Mouse (Mus musculus) E14TG2a.4 (cell line): ENCODE measurements around the gene Ncbp3.
A peak's percentile ranks its signal among the peaks of the same experiment; 100 is the strongest.

Source experiments
- H3K27me3 ChIP-seq: 2 replicates; pipeline ENCODE4 v1.6.1; 2014; ENCODE audit warnings: low read length, control low read depth; ENCODE audit not compliant: insufficient read depth
- H3K36me3 ChIP-seq: 2 replicates; pipeline ENCODE4 v1.6.1; 2014; ENCODE audit warnings: low read length, control low read depth; ENCODE audit not compliant: insufficient read depth
- H3K4me1 ChIP-seq: replicated peaks from 2 replicates; pipeline ENCODE4 v1.6.1; 2014; ENCODE audit warnings: low read depth, low read length, control low read depth
- H3K4me3 ChIP-seq: replicated peaks from 2 replicates; pipeline ENCODE4 v1.5.1; 2014; ENCODE audit warnings: mild to moderate bottlenecking, low read length
- H3K9me3 ChIP-seq: 2 replicates; pipeline ENCODE4 v1.6.1; 2014; ENCODE audit warnings: low read length, control low read depth
- CTCF ChIP-seq: conservative IDR thresholded peaks from 2 replicates; pipeline ENCODE4 v1.5.1; 2014; ENCODE audit warnings: low read length
- NANOG ChIP-seq: IDR thresholded peaks from 2 replicates; pipeline ENCODE4 v1.6.1; 2014; ENCODE audit warnings: borderline replicate concordance, low read length, mixed read lengths
- POU5F1 ChIP-seq: IDR thresholded peaks from 2 replicates; pipeline ENCODE4 v1.6.1; 2014; ENCODE audit warnings: low read length, borderline replicate concordance

Gene Ncbp3

DNA sequence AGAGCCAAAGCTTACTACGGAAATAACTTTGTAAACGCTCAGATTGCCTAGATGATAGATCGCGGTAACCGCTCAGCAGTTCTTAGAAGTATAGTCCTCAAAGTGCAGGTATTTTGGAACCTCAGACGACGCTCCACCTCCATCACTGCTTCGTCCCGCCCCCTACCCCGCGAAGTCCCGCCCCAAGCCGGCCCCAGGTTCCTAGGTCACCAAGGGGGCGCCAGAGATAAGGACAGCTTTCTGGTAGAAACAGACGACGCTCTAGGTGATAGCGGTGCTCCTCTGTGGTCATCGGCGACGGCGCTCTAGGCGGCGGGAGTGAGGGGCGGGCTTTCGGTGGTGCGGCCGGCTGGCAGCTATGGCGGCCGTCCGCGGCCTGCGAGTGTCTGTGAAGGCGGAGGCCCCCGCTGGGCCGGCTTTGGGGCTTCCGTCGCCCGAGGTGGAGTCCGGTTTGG, at the start of gene Ncbp3:
Gene Ncbp3 (plus strand): TSS at position 242 of the 455 bp plus-strand sequence.
- Histone ChIP-seq H3K4me3 (peak within 1 kb of the TSS; percentile 97), H3K36me3 (peaks cover 28% of the 10 kb centered on the region), H3K4me1 (peaks cover 45% of the 10 kb centered on the region), H3K27me3 (no peaks in the 10 kb centered on the region), H3K9me3 (no peaks in the 10 kb centered on the region)
- TF ChIP-seq NANOG (no peak), CTCF (0 out of 2 replicates have a peak, but pooled peaks have one; percentile 11)

DNA sequence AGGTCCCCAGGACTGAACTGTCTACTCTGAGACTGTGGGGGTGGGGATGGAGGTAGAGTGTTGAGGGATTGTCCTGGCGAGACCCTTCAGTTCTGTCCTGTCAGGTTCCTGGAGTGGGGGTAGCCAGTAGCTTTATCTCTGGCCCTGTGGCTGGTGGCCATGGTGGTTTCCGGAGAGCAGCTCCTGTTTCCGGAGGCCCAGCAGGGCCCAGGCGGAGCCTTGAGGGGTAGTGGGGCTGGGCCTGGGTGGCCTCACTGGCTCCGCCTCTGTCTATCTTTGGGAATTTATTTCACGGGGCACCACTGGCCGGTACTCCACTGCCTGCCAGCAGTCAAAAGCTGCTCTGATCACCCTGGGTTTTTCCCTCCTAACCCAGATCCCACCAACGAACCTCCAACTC, 48.8 kb upstream of the Ncbp3 start, which contains the start of gene P2rx1:
Gene P2rx1 (plus strand): TSS at position 333 of the 400 bp plus-strand sequence.
- Histone ChIP-seq H3K4me3 (peak within 1 kb of the TSS; percentile 57), H3K27me3 (peaks cover 7% of the 10 kb centered on the region; the same call in 1 of the 2 replicates), H3K9me3 (no peaks in the 10 kb centered on the region), H3K4me1 (peaks cover 28% of the 10 kb centered on the region), H3K36me3 (no peaks in the 10 kb centered on the region)
- TF ChIP-seq POU5F1, result no peak
- TF ChIP-seq NANOG, result no peak
- TF ChIP-seq CTCF, result no peak

DNA sequence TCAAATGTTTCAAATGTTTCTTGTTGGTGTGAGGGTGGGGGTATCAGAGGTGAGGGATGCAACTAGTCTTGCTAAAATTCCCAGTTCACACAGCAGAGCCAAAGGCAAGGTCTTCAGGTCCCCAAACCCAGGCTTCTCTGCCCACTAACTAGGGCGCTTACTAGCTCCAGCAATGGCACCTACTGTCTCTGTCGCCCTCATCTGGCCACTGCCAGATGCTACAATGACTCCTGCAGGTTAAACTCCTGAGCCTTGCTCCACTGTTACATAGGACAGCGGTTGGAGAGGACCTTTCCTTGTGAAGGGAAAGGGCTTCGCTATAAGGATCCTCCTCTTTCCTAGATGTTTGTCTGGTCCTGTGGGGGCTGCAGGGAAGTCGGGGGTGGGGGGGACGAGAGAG, 46.6 kb upstream of the Ncbp3 start:
- Histone ChIP-seq H3K9me3 (no peaks in the 10 kb centered on the region), H3K4me3 (no peak overlapping the region), H3K36me3 (no peaks in the 10 kb centered on the region), H3K4me1 (peaks cover 28% of the 10 kb centered on the region), H3K27me3 (0 out of 2 replicates have a peak, but pooled peaks cover 4% of the 10 kb centered on the region)
- no peak for TF ChIP-seq POU5F1
- peak; percentile 69 for TF ChIP-seq CTCF
- TF ChIP-seq NANOG, result no peak

DNA sequence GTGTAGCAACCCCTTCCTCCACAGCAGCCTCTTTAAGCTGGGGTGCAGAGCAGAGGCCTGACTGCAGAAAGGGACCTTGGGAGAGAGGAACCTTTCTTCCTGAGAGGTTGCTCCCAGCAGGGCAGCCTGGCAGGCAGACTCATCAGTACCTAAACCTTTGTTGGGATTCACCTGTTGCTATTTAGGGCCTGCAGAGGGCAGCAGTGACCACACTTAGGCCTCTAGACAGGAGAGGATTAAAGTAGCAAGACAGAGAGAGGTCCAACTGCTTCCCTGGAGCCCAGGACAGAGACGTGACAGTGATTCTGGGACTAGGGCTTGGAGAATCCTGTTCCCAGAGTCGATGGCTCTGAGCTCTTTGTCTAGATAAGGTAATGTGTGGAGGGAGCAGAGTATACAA, 41.2 kb upstream of the Ncbp3 start:
- no peak overlapping the region for H3K4me3 ChIP-seq
- peaks cover 4% of the 10 kb centered on the region; the same call in 1 of the 2 replicates for H3K4me1 ChIP-seq
- peaks cover 22% of the 10 kb centered on the region; the same call in 1 of the 2 replicates for H3K27me3 ChIP-seq
- H3K36me3 ChIP-seq, result no peaks in the 10 kb centered on the region
- H3K9me3 ChIP-seq, result no peaks in the 10 kb centered on the region
- TF ChIP-seq POU5F1, result no peak
- TF ChIP-seq CTCF, result peak; percentile 59
- no peak for TF ChIP-seq NANOG

DNA sequence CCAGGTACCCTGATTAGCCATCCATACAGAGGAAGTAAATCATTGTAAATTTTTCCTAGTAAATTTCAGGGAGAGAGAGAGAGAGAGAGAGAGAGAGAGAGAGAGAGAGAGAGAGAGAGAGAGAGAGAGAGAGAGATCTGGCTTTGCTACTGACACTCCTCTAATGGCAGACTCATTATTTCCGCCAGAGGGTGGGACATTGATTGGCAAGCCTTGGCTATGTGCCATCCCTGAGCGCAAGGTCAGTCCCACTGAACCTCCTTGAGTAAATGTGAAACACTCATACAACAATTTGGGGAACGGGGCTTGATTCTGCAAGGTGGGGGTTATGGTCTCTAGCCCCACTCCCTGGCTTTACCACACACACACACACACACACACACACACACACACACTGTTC, 40.5 kb upstream of the Ncbp3 start:
- Histone ChIP-seq H3K36me3 (no peaks in the 10 kb centered on the region), H3K27me3 (peaks cover 19% of the 10 kb centered on the region; the same call in 1 of the 2 replicates), H3K4me3 (no peak overlapping the region), H3K9me3 (no peaks in the 10 kb centered on the region), H3K4me1 (peaks cover 4% of the 10 kb centered on the region; the same call in 1 of the 2 replicates)
- TF ChIP-seq CTCF, result no peak
- TF ChIP-seq NANOG, result no peak
- TF ChIP-seq POU5F1, result no peak

DNA sequence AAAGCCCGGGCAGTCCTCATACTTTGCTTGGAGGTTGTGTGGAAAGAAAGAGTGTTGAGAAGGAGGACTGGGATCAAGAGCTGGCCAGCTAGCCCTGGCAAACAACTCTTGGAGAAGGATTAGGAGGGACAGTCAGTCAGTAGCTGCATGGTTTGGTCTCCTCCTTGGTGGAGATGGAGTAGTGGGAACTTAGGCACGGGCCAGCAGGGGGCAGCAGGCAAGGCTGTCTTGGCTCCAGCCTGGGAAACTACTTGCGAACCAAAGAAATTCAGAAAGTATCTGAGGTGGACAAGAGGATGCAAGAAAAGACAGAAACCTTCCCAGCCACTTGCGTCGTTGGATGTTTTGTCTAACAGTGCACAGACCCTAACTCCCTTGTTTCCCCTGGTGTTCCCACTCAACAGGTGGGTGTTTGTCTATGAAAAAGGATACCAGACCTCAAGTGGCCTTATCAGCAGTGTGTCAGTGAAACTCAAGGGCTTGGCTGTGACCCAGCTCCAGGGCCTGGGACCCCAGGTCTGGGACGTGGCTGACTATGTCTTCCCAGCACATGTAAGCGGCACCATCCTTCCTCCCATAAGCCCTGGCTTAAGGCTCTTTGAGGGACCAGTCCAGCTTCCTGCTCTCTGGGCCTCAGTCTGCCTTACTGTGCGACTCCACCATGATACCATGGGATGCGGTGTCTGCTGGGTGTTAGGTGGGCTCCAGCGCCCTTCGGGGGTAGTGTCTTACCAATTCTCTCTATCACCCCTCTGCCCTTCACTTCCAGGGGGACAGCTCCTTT, 39.7 kb upstream of the Ncbp3 start:
- Histone ChIP-seq H3K27me3 (peaks cover 19% of the 10 kb centered on the region; the same call in 1 of the 2 replicates), H3K9me3 (no peaks in the 10 kb centered on the region), H3K36me3 (no peaks in the 10 kb centered on the region), H3K4me3 (no peak overlapping the region), H3K4me1 (peaks cover 4% of the 10 kb centered on the region; the same call in 1 of the 2 replicates)
- TF ChIP-seq POU5F1, result no peak
- TF ChIP-seq CTCF, result peak; percentile 51

DNA sequence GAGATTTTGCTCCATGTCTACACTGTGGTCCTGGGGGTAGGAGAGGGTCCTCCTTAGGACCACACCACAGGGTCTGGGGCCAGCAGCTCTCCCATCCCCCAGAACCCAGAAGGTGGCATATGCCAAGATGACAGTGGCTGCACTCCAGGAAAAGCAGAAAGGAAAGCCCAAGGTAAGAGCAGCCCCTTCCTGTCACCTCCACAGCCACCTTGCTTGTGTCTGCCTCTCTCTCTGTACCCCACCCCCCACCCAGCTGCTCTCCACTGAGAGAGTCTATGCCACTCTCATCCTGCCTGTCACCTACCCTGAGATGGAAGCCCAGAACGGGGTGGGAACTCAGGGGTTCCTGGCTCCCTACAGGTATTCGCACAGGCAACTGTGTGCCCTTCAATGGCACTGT, 38.8 kb upstream of the Ncbp3 start:
- Histone ChIP-seq H3K4me1 (peaks cover 4% of the 10 kb centered on the region; the same call in 1 of the 2 replicates), H3K27me3 (peaks cover 26% of the 10 kb centered on the region), H3K36me3 (no peaks in the 10 kb centered on the region), H3K4me3 (no peak overlapping the region), H3K9me3 (no peaks in the 10 kb centered on the region)
- TF ChIP-seq NANOG (no peak), POU5F1 (no peak), CTCF (no peak)

DNA sequence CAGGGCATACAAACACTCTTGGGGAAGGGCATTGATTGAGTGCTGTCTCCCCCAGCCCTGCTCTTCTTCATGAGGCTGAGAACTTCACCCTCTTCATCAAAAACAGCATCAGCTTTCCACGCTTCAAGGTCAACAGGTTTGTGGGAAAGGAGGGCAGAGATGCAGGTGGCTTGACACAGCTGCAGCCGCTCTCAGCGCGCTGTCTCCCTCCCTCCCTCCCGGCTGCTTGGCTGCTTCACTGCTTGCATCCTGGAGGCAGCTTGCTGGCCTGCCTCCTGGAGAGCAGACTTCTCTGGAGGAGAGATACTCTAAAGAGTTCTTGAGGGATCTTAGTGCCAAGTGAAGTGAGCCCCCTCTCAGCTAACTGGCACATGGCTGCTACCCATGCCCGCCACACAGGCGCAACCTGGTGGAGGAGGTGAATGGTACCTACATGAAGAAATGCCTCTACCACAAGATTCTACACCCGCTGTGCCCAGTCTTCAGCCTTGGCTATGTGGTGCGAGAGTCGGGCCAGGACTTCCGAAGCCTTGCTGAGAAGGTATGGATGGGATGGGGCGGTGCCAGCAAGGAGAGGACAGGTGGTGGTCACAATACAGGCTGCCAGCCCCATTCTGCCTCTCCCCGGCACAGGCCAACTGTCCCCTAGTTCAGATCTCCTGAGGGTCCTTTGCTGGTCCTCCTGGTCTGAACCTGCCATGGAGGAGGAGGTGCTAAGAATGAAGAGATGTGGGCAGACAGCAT, 37.9 kb upstream of the Ncbp3 start:
- Histone ChIP-seq H3K36me3 (no peaks in the 10 kb centered on the region), H3K4me3 (no peak overlapping the region), H3K4me1 (peaks cover 4% of the 10 kb centered on the region; the same call in 1 of the 2 replicates), H3K9me3 (no peaks in the 10 kb centered on the region), H3K27me3 (peaks cover 32% of the 10 kb centered on the region)
- TF ChIP-seq CTCF (no peak), POU5F1 (no peak), NANOG (no peak)

DNA sequence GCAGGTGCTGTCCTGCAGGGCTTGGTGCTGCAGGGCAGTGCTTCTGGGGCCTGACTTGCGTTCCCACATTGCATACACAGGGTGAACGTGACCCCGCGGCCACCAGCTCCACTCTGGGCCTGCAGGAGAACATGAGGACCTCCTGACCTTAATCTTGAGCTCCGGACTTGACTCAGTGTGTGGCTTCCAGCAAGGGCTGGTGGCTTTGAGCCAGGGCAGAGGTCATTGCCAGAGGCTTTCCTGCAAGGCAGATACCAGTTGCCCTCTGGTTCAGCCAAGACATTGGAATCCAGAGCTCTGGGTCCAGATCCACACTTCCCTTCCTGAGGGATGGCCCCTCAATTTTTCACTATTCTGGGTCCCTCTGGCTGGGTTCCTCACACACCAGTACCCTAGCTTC, 33.6 kb upstream of the Ncbp3 start:
- Histone ChIP-seq H3K4me3 (no peak overlapping the region), H3K9me3 (no peaks in the 10 kb centered on the region), H3K27me3 (peaks cover 65% of the 10 kb centered on the region), H3K4me1 (peaks cover 9% of the 10 kb centered on the region), H3K36me3 (no peaks in the 10 kb centered on the region)
- TF ChIP-seq NANOG (no peak), CTCF (no peak), POU5F1 (no peak)
